Mouse (Mus musculus) retina, postnatal 7 days (tissue): Measurements from ENCODE around the gene A730009L09Rik.

Experiments used
- DNase-seq: peaks from one replicate; pipeline ENCODE4 v3.0.0-alpha.2; 2012; ENCODE audit warnings: low read depth, low spot score

A730009L09Rik gene

DNA sequence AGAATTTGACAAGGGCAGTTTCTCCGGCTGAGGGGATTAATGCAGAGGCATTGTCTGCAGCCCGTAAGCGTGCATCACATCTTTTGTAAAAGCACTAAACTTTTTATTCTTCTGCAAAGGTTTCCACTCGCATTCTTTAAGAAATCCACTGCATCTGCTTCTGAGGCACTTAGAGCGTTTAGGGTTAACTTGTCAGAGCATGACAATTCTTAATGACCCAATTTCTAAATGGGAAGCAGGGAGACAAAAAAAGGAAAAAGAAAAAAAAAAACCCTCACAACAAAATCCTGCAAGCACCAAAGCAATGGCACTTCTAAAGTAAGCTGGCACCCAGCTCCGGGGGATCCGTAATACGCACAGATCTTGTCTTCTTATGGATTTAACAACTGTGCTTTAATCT is at the start of gene A730009L09Rik:
A730009L09Rik (plus strand) TSS at position 301 of the 400 bp plus-strand sequence.
- DNase-seq = no peak

GRCm38 (mm10) chr16:84465581-84466165 is 49.2 kb upstream of the A730009L09Rik start:
- no peak for DNase-seq

DNA sequence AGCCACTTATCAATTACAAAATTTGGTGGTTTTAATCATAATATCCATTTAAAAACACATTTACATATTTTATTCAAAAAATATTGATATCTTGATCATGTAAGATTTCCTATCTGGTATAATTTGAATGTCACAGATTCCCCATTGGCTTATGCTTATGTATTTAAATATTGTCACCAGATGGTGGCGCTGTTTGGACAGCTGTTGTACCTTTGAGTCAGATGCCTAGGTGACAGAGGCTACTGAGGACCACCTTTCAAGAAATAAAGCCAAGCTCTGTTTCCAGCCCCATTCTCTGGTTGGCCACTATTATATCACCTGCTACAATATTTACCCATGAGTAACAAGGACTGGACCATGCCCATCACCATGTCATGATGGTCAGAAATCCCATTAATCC is 46.0 kb upstream of the A730009L09Rik start:
- no peak for DNase-seq

GRCm38 (mm10) chr16:84469994-84470393 is 44.9 kb upstream of the A730009L09Rik start:
- no peak for DNase-seq

DNA sequence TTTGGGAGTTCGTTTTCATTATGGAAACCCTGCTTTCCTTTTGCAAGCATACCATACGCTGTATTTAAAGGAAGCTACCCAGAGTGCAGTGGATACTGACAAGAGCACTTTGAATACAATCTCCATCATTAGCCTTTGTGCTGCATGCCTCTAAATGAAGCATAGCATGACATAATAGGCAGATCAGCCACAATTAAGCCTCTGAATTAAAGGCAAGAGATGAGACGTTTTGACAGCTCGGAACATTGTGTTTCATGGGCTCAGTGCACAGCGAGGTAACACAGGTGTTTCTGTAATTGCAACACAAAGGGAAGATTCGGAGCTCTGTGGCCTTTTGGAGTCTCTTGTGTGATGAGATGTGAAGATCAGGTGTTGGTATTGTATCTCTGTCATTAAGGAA is 41.5 kb upstream of the A730009L09Rik start:
- no peak for DNase-seq

DNA sequence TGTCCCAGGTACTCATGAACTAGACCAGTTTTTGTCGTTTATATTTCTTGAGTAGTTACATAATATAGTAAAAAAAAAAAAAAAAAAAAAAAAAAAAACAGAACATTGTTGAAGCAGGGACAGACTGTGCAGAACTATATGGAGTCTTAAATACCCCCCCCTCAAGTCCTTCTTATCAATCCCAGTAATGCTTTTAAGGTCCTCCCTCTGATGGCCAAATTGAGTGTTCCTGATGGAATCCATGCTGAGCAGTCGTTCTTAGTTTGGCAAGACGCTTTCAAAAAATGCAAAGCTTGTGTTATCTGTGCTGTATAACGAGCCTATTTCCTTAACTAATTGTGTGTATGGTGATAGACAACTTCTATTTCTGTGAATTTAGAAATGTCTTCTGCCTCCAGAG is 40.2 kb upstream of the A730009L09Rik start:
- DNase-seq = no peak

GRCm38 (mm10) chr16:84476948-84477347 is 38.0 kb upstream of the A730009L09Rik start:
- DNase-seq = no peak

DNA sequence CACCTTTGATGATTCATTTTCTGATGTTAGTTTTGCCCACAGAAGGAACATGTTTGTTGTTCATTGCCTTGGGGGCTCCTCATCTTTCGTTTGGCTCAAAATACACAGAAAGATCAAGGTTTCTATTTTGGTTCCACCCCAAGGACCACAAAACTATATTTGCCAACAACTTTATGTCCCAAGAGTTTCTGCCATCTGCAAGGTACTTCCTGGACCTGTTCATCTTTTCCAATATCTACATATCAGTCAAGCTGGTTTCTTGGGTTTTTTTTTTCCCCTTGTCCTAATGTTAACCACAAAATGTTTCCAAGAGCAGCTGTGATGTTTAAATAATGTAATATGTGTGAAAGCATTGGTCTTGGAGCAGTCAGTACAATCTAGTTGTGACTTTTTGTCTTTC is 37.4 kb upstream of the A730009L09Rik start:
- no peak for DNase-seq

- DNase-seq = no peak
Measured at GRCm38 (mm10) chr16:84477952-84478351, 37.0 kb upstream of the A730009L09Rik start.

GRCm38 (mm10) chr16:84485931-84486330 is 29.0 kb upstream of the A730009L09Rik start:
- no peak for DNase-seq

DNA sequence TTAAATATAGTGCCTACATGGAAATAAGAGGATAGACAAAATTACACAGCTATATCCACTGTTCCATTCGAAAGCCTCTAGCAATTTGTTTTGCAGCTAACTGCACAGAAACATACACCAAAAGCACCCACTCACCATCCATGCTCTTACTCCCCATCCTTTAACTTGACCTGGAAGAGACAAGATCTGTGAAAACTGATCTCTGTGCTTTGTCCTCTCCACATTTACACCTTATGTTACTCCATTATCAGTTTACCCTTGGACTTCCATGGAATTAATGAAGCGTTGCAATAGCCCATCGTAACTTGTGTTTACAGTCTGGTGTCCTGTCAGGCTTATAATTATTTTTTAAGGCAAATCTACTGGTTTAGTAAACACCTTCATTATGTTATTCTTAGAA is 20.1 kb upstream of the A730009L09Rik start:
- DNase-seq = no peak

GRCm38 (mm10) chr16:84495438-84495837 is 19.5 kb upstream of the A730009L09Rik start:
- DNase-seq = peak; percentile 8

DNA sequence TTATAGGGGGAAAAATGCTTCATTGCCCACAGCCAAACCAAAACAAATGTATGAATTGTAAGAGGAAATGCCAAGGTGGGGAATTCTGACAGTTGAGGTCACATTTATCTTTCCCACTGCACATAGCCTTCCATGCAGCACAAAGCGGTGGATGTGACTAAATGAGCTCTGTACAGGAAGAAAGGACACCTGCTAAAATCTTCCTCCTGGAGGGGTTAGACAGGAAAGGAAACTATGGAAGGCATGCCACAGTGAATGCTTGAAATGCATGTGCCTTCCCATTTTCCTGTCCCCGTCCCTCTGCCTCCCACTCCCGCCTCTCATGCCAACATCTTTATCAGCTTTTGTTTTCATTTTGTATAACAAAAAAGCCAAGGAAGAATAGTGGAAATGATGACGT is 7.2 kb upstream of the A730009L09Rik start:
- DNase-seq = no peak

- DNase-seq = no peak
Measured at GRCm38 (mm10) chr16:84521975-84522635, 7.2 kb downstream of the A730009L09Rik start.

DNA sequence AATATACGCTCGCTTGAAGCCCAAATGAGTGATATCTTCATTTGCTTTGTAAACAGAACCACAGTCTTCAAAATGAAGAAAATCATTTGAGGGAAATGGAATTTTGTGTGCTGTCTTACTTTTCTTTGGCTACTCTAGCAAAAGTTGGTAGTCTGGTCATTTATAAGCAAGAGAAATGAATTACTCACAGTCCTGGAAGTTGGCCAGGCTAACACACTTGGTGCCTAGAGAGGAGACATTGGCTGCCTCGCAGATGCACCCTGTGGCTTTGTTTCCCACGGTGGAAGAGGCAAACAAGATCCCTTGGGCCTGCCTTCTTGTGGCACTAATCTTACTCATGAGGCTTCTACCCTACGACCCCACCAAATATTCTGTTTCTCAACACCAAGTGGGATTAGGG is 8.1 kb downstream of the A730009L09Rik start:
- no peak for DNase-seq

GRCm38 (mm10) chr16:84527375-84527774 is 12.5 kb downstream of the A730009L09Rik start:
- no peak for DNase-seq

GRCm38 (mm10) chr16:84532803-84533202 is 17.9 kb downstream of the A730009L09Rik start:
- DNase-seq = no peak

DNA sequence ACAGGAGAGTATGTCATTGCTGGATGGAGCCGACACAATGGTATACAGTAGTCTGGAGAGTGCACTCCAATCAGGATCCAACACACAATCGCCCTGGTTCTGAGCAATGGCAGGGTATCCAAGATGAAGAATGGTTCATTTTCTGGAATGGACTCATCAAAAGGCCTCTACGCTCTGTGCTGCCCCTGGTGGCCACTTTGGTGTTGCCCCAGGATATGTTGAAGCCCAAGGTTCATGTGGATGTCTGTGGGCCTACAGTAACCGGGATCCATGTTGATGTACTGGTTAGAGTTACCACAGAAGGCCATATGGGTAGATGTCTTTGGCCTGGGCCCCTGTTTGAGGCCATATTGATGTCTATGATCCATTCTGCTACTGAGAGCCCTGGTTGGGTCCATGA is 31.1 kb downstream of the A730009L09Rik start:
- DNase-seq = no peak

DNA sequence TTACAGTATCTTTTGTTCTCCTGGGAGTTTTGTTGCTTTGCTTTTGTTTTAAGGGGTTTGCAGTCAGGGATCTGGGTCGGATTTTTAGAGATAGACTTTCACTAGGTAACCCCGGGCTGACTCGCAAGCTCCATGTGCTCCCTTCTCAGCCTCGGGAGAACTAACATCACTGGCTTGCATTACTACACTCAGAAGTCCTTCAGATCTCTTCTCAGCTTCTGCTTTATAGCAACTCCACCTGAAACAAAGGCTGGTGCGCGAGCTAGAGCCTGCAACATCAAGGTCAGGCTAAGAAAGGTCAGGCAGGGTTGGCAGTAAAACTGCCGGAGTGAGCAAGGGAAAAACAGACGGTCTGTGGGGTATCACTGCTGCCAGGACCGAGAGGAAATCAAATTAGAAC is 34.2 kb downstream of the A730009L09Rik start:
- DNase-seq = no peak

- no peak for DNase-seq
Measured at GRCm38 (mm10) chr16:84550445-84550844, 35.5 kb downstream of the A730009L09Rik start.

- no peak for DNase-seq
Measured at GRCm38 (mm10) chr16:84553981-84554380, 39.1 kb downstream of the A730009L09Rik start.

DNA sequence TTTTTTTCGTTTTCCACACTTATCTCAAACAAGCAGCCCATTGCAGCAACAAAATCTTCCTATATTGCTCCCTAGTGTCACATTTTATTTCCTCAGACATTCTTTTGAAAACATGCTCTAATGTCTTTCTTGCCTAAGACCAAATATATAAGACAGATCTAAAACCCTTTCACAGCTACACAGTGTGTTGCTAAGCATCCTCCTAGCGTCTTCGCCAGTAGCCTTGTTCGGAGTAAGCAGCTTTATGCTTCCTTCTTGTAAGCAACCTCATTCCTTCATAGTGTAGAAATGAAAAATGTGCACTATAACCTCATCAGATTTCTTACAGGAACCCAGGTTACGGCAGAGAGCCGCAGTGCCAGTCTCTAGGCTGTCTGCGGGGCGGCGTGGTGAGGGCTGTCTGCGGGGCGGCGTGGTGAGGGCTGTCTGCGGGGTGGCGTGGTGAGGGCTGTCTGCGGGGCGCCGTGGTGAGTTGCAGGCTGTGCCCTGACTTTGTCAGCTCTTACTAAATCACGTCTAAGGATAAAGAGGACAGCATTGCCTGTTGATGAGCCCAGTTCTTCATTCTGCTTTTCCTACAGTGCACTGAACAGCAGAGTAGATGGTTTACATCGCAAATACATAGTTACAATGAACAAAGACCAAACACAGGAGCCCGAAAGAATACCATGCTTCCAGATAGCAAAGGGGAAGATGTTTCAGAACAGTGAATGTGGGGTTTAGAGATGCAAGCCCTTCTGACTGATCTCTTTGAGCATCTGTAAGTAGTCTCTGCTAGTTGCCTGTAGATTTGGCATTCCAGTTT is 43.4 kb downstream of the A730009L09Rik start:
- no peak for DNase-seq
